Mouse (Mus musculus) cerebellum, postnatal 14 days (tissue): ENCODE measurements around the gene E030018B13Rik.
A peak's percentile ranks its signal among the peaks of the same experiment; 100 is the strongest.

Source experiments
- DNase-seq, 2 experiments: peaks; one replicate each; pipeline ENCODE4 v3.0.0; 2021; ENCODE audit warnings: mixed read lengths in 2 of 2

Gene E030018B13Rik

DNA sequence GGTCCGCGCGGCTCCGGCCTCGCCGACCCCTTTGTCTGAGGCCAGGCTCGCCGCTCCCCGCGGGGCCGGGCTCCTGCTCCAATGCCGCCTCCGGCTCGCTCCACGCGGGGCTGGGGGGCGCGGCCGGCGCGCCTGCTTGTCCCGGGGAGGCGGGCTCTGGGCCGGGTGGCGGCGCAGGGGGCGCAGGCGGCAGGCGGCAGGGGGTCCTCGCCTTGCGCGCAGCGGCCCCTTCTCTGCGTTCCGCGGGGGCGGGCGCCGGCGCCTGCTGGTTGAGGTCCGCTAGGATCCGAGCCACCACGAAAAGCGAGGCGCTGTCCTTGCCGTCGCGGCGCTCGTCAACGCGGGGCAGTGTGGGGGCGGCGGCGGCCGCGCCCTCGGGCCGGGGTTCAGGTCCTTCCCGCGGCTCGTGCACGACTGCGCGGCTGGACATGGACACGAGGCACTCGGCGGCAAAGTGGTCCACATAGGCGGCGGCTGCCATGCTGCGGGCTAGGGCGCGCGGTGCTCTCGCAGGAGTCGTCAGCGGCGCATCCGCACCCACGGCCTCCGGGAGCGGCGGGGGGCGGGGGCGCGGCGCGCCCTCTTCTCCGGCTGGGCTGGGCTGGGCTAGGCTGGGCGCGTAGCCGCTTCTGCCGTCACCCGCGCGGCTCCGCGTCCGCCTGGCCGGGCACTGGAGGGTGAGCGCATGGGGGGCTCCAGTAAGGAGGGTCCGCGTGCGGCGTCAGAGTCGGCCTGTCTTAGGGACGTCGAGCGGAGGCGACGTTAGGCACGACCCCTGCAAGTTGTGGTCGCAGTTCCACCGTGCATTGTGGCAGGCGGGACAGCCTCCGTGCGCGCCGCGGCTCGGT, 21.6 kb downstream of the E030018B13Rik start:
- peak; percentile 70 to 74 for DNase-seq

DNA sequence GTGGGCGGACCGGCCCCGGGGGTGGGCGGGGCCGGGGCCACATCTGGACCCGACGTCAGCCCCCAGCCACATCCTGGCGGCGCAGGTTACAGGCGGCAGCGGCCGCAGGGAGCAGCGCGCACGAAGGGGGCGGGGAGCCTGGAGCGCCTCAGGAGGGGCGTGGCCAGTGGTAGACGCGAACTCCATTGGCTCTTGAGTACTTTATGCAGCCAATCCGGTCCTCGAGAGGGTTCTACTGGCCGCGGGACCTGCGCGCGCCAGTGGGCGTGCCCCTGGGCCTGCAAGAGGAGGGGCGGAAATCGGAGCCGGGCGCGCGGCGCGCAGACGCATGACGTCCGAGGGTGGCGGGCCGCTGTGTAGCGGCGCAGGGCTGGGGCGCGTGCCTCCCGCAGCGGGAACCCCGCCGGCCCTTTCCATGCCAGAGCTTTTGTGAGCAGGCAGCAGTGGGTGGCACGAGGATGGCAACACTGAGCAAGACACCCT, 22.3 kb downstream of the E030018B13Rik start, which contains the start of gene Klf13:
Gene Klf13, minus strand, starts transcription at position 2 of the 483 bp plus-strand sequence.
- peak; percentile 95 to 97 for DNase-seq

DNA sequence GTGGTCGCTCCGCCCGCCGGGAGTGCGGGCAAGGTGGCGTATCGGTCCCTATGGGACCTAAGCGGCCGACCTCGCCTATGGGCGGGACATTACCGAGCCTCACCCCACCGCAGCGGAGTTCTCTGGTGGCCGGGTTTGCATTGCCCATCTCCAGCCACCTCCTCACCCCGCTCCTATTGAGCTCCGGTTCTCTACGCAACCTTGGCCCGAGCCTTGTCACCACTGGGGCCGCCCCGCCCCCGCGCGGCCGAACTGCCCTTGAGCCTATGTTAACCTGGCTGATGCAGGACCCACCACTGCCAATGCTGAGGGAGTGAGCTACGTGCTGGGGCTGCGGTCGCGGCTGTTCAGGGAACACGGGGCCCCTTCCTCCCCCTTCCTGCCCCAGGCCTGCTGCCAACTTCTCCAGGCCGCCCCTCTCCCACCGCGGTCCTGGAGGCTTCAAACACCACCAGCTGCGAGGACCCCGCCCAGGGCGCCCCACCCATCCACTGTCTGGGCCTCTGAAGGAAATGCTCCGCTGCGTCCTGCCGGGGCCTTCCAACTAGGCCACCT, 22.8 kb downstream of the E030018B13Rik start:
- DNase-seq: peak; percentile 84

DNA sequence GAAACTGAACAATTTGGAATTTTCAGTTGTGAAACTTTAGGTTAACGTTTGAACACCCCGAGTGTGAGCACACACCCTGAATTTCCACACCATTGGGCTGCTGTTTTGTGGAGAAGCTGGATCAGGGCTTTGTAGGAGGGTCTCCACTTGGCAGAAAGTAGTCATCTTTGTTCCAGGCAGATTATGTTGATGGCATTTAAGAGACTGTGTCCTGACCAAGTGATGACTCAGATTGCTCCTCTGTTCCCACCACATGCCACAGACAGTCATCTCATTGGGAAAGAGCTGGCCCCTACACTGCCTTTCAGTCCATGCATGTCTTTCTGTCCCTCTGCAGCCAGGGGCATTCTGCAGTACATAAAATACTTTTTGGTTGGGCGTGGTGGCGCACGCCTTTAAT, 23.7 kb downstream of the E030018B13Rik start:
- DNase-seq: peak in 1 of 2 experiments; percentile 19

DNA sequence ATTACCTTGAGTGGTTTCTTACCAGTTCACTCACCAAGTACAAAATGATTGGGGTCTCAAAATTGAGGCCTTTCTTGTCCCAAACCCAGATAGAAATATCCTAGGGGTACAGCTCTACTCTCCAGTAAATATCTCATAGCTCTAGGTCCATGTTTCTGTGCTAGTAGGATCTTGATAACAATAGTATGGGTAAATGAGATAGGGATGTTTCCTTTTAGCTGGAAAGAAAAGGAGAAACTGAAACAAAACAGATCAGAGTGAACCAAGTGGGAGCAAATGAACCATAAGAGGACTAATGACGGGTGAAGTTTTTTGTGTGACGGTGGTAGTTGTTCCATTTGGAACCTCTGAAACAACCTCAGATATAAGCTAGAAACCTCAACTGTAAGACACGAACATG, 24.4 kb downstream of the E030018B13Rik start:
- DNase-seq: no peak

DNA sequence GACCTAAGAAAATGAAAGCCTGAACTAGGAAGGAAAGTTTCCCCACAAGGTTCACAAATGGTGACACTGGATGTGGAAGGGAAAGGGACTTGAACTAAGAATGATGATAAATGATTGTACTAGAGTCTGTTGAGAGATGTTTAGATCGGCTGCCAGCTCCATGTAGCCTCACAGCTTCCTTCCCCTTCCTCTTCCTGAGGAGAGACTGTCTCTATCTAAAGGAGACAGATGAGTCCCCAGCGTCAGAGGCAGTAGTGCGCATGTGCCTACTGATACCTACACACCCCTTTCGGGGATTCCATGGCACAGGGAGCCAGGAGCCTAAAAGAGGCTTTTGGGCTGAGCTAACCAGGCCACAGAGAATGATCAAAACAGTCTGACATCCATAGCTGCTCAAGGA, 24.8 kb downstream of the E030018B13Rik start:
- DNase-seq: no peak

DNA sequence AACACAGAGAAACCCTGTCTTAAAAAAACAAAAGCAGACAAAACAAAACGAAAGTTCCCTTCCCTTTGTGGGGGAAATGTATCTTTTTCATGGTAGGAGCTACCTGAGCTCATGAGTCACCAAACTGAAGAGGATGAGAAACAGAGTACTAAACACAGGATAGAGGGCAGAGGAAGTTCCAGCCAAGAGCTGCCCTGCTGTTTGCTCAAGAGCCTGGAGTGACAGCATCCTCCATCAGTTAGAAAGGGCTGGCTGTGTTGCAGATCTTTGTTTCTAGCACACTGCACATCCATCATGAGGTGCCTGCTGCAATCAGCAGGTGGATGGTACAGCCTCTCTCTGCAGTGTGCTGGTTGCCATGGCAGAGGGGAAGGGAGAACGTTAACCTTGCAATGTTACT, 27.3 kb downstream of the E030018B13Rik start:
- DNase-seq: no peak

DNA sequence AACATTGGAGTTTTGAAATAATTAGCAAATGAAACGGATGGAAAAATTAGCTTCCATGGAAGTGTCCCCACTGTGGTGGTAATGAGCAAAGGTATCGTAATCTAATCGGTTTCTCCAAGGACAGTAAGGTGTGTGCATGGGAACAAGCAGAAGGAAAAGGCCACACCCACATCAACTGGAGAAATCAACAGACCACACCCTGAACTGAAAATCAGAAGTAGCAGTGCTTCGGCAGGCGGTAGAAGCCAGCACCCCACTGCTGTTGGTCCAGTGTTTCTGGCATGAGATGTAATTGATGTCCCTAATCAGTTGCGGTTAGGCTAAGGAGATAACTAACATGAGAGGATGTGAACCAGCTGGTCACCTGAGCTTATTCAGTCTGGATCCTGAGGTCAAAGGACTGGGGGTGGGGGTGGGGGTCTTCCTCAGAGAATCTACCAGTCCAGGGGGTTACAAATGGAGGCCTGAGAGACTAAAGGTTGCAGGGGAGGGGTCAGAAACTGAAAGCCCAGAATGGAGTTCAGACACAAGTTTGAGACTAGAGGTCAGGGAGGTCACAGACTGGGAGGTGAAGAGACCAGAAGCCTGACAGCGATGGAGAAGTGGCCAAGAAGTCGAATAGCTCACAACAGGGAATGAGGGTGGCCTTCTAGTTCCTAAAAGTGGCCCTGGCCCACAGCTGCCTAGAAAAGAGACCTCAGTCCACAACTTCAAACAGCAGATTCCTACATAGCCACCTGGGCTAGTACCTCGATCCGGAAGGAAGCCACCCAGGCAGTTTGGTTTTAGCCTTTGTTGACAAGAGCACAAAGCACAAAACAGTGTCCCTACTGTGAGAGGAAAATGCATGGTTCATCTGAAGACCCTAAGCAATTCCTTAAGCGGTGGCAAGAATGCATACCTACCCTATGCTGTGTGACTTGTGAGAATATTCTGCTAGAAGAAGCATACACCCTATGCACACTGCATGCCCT, 31.1 kb downstream of the E030018B13Rik start:
- no peak for DNase-seq

DNA sequence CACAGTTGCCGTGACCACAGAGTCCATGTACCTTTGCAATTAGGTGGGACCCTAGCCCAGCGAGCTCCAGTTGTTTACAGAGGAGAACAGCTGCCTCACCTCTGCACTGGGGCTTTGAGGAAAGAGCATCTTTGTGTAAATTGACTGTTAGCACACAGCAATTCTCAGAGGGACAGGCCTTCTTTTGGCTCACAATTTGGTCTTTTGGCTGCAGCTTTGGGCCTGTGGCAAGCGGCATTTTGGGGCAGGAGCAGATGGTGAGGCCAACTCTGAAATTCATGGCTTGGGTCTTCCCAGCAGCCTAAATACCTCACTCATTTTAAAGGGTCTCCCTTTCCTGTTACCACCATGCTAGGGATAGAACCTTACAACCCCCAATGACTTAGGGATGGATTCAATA, 32.5 kb downstream of the E030018B13Rik start:
- no peak for DNase-seq

DNA sequence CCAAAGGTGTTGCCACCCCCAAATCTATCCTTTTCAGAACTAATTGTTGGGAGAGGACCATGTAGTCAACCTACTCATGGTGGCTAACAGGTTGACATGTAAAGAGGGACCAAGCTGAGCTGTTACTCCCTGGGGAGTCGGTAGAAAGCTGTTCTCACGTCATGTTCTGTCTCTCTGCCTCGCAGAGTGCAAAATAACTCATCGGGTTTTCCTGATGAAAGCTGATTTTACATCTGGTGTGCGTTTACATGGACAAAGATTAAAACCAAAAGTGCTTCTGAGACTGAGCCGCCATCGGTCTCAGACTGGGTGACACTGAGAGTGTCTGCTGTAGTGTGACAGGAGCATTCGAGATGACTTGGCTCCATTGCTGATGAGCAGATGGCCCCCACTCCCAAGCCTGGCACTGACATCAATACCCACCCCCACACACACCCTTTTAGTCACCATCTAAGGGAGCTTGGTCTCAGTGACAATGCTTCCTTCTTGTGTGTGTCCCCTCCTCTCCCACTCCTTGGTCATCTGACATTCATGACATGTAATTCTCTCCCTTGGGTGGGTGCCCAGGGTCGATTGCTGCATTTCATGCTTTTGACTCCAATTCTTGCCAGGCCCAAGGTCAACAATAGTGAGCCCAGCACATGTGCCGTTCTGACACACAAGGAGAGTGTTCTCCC, 34.4 kb downstream of the E030018B13Rik start:
- peak; percentile 84 to 90 for DNase-seq

DNA sequence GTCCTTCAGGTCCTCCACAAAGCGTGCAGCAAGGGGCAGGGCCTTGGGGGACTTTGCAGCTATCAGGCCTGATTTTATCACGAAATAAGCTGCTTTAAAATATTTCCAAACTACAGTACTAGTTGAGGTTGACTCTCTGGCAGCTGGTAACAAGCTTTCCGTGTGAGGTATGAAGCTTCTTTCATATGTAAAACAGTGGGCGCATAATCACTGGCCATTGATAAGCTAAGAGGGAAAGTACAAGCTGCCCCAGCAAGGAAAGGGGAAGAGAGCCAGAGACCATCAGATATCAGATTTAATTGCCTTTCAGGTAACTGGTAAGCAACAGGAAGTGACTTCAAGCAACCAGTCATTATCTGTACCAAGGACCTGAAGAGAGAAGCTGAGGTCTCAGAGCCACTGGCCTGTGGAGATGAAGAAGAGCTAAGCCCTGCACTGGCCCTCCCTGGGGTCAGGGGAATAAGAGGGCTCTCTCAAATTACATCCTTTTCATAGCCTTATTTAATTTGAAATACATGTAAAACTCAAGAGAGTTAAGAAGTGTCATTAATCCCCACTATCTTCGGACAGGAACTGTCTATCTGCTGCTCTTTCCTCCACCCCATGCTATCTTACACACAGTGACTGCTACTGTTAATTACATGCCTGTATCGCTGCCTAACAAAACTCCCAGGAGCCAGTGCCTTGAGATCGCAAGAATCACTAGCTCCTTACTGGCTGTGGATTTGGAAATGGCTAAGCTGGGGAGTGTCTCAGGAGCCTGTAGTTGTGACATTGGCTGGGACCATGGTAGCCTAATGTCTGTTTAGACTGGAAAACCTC, 35.6 kb downstream of the E030018B13Rik start:
- DNase-seq: no peak

DNA sequence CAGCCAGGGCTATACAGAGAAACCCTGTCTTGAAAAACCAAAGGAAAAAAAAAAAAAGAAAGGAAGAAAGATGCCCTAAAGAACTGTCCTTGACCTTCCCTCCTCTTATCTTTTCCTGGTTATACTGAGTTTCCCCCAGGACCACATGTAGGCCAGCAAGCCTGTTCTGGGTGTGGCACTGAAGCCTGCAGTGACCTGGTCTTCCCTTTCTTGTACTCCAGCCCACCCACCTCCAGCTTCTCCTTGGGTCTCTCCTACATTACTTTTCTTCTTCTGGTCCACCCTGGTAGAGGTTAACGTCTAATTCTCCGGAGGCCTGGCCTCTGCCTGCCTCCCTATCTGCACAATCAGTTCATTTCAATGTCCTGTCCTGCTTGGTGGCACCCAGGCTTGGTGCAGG, 38.8 kb downstream of the E030018B13Rik start:
- no peak for DNase-seq

DNA sequence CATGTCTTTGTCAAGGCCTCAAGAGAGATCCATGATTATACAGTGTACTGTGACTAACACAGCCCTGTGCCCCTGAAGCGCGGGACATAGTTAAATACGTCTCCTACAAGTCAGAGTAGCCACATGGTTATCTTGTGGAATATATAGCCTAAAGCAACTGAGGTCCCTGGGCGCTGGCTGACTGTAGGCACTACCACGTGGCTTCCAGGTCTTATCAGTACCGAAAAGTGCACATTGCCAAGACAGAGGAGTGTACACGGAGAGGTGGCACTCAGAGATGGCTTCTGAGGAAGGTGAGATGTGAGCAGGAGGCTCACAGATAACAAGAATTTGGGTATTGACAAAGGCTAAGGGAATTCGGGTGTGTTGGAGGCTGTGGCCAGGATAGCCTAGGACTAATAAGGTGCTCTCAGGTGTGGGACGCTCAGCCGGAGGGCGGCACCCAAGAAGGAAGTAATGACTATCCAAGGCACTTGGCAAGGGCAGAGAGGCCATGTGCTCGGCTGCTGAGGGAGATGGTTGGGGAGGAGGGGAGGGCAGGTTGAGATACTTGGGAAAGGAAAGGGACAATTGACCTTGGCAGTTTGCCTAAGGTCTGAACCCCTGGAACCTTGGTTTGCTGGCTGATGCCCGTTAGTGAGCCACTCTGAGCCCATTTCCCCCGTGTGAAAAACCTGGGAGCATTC, 39.6 kb downstream of the E030018B13Rik start:
- no peak for DNase-seq

DNA sequence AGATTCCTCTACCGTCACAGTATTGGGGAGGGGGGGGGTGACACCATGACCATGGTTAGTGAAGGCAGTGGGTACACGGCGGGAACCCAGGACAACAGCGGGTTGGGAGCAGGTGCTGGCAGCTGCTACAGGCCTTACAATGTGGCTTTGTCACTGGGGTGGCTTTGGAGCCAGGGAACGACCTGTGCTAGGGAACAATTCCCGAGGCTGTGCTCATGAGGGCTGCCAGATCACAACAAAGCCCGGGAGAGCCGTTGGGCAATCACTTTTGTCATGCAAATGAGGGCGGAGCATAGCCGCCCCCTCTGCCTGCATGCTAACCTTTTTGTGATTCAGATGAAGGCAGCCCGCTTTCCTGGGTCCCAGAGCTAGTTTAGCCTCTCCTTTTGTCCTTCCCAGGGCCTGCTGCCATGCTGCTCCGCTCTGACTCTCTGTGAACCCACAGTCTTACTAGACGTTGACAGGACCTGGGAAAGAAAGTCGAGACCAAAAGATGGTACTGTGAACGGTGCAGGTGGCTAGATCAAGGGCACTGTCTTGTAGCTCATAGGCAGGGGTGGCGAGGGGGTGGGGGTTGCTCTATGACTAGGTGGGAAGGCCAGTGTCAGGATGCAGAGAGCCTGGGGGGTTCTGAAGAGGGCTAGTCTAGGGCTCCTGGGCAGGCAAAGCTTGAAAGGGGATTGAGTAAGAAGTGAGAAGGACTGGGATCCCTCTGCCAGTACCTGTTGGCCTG, 40.5 kb downstream of the E030018B13Rik start:
- DNase-seq: no peak

DNA sequence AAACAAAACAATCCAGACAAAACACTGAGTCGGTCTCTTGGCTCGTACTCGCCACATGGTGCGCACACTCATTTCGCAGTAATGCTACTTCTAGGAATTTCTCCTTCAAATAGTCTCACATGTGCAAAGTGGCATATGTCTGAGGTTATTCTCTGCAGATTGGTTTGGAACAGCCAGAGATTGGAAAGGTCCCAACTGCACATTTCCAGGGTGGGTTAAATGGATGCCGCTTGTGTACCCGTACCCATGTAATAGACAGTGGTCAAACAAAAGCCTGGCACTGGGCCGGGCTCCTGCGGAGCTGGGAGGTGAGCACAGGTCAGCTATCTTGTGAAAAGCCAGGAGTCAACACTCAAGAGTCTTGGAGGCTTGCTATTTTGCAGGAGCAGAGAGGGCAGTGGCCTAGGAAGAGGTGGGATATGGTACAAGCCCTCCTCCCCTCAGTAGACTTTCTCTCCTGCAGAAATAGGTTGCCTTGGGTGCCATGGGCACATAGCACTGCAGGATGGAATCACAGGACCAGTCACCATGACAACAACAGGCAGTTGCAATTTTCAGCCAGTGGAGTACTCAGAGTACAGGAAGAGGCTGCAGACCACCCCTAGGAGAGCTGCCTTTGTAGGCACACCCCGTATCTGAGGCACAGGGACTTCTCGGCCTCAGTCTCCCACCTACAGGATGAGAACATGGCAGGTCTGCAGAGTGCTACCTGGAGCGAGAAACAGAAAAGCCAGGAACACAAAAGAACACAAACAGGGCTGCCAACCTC, 41.4 kb downstream of the E030018B13Rik start:
- DNase-seq: peak; percentile 56 to 60

DNA sequence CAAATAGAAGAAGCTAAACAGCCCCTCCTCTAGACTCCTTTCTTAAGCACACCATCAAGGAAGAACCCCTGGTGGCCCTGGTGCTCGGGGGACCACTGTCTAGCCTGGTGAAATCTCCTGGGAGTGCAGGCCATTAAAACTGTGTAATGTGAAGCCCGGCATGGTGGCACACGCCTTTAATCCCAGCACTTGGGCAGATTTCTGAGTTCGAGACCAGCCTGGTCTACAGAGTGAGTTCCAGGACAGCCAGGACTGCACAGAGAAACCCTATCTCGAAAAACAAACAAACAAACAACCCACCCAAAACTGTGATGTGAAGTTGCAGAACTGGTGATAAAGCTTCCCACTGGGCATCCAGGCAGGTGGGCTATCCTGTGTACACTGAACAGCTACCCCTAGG, 47.0 kb downstream of the E030018B13Rik start:
- no peak for DNase-seq

DNA sequence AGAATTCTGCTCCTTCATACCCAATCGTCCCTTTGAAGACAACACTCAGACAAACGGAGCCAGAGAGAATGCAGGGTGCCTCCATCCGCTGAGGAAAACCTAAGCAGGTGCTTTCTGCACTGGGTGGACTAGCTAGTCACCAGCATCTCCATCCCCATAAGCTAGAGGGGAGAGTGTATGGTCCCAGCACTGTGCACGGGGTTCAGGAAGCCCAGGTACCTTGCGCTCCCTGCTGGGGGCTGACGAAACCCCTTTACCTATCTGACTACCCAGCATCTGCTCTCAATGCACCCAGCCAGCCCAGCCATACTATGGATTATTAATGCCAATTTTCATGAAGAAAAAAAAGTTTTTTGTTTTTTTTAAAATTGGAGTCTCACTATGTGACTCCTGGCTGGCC, 47.5 kb downstream of the E030018B13Rik start:
- DNase-seq: no peak

DNA sequence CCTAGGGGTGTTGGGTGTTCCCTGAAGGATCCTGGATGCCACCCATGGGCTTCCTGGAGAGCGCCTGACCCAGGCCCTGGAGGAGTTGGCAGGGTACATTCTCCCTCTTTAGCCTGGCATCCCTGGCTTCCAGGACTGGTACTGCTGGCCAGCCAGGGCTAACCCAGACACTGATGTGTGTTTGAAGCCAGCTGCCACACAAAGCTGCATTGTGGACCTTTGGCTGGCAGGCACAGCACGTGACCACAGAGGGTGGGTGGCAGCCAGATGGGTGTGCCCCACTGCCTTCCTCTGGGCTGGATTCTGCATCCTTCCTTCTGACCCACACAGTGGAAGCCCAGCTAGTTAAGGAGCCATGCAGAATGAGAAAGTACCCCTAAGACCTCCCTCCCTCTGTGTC, 48.5 kb downstream of the E030018B13Rik start:
- peak; percentile 63 to 65 for DNase-seq
